Mouse (Mus musculus): ENCODE measurements at regions not wholly inside any gene's neighbourhood (a gene's known extent, or its start where the extent isn't known, plus 50 kb on each side); places are given as distances from the start of the nearest gene placed in this dataset.

DNA sequence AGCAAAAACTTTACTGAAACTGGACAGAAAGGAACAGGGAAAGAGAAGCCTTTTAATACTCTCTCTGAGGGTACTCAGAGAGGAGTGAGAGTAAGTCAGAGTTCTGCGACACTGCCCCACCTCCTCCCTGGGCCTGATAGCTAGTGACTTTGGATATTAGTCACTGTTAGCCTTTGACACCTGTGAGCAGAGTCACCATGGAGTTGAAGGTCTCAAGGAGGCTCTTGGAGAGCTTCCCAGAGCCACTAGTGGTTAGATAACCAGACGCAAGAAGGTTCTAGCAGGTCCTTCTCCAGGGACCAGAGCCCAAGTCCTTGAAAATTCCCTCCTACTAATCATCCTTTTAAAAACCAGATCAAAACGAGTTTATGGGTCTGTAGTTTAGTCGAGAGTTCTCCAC is 94.3 kb downstream of the Brms1l start:
- 86% methylated on average over 4 of the region's 4 CpGs for WGBS
- Histone ChIP-seq H3K4me2 (ENCODE audit: low read length) (no peak overlapping the region), H3K4me3 (replicated peaks; ENCODE audit: low read depth, low read length) (no peak overlapping the region), H3K9me3 (ENCODE audit: control insufficient read depth, low read length) (no peaks in the 10 kb centered on the region), H3K27me3 (ENCODE audit: control insufficient read depth, insufficient read depth, low read length) (peaks cover 26% of the 10 kb centered on the region), H3K4me1 (ENCODE audit: control insufficient read depth, insufficient read depth, low read length) (peaks cover 20% of the 10 kb centered on the region), H3K27ac (replicated peaks; ENCODE audit: low read depth, low read length) (no peak overlapping the region), H3K9ac (replicated peaks; ENCODE audit: low read length) (no peak overlapping the region), H3K36me3 (ENCODE audit: control insufficient read depth, insufficient read depth, low read length) (no peaks in the 10 kb centered on the region)
- DNase-seq = no peak
- no peak for ATAC-seq (ENCODE audit: low FRiP score, low TSS enrichment)

DNA sequence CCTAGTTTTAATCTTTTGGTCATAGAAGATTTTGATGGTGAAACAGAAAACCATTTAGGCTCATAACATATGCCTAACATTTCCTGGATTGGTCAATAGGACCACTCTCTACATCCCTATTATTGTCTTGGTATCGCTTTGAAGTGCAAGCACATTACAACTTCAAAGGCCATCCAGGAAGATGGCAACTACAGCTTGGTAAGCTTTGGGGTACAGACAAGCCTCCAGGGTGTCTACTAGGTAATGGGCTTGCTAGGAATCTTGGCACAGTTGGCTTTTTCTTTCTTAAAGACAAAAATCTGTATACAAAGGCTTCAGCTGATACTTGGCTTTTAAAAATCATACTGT is 90.8 kb downstream of the Brms1l start:
- 59% methylated on average over 1 of the region's 1 CpGs for WGBS
- H3K9me3 ChIP-seq (ENCODE audit: control insufficient read depth, low read length) = no peaks in the 10 kb centered on the region
- peaks cover 7% of the 10 kb centered on the region; the same call in 1 of the 2 replicates for H3K27me3 ChIP-seq (ENCODE audit: control insufficient read depth, insufficient read depth, low read length)
- DNase-seq (no peak), ATAC-seq (ENCODE audit: low FRiP score, low TSS enrichment) (no peak)
- H3K4me3 ChIP-seq (replicated peaks; ENCODE audit: low read depth, low read length) = no peak overlapping the region
- H3K36me3 ChIP-seq (ENCODE audit: control insufficient read depth, insufficient read depth, low read length) = no peaks in the 10 kb centered on the region
- peaks cover 16% of the 10 kb centered on the region for H3K4me1 ChIP-seq (ENCODE audit: control insufficient read depth, insufficient read depth, low read length)
- H3K27ac ChIP-seq (replicated peaks; ENCODE audit: low read depth, low read length) = no peak overlapping the region
- H3K4me2 ChIP-seq (ENCODE audit: low read length) = no peak overlapping the region
- no peak overlapping the region for H3K9ac ChIP-seq (replicated peaks; ENCODE audit: low read length)

DNA sequence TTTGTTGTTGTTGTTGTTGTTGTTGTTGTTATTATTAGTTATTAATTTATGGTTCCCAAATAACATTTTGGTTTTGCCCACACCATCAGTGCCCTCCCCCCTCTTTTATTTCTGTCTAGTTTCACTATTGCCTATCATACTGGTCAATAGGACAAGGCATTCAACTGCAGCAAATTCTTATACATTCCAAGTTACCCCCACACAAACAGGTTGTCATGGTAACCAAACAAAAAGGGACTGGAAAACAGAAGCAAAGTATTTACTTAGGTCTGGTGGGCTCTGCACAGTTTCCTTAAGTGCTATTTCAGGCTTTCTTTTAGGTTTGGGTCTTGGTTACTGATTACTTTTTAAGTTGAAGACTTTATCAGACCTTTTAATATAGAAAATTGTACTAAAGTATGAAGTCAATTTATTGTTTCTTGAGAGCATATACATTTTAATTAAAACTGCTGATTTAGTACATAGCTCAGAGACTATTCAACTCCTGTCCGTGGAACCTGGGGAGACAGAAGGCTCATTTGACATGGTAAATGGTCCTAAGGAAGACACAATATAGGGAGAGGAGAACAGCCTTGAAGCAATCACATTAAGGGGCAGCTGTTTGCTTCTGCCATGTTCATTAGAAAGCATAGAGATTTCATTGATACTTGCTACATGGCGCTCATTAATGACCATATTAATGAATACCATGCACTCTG is 90.3 kb downstream of the Brms1l start:
- Histone ChIP-seq H3K4me3 (replicated peaks; ENCODE audit: low read depth, low read length) (no peak overlapping the region), H3K27ac (replicated peaks; ENCODE audit: low read depth, low read length) (no peak overlapping the region), H3K9ac (replicated peaks; ENCODE audit: low read length) (no peak overlapping the region), H3K36me3 (ENCODE audit: control insufficient read depth, insufficient read depth, low read length) (no peaks in the 10 kb centered on the region), H3K4me1 (ENCODE audit: control insufficient read depth, insufficient read depth, low read length) (peaks cover 16% of the 10 kb centered on the region), H3K27me3 (ENCODE audit: control insufficient read depth, insufficient read depth, low read length) (peaks cover 2% of the 10 kb centered on the region; the same call in 1 of the 2 replicates), H3K9me3 (ENCODE audit: control insufficient read depth, low read length) (no peaks in the 10 kb centered on the region), H3K4me2 (ENCODE audit: low read length) (no peak overlapping the region)
- DNase-seq (peak; percentile 68), ATAC-seq (ENCODE audit: low FRiP score, low TSS enrichment) (peak; percentile 27; the same call in 1 of the 2 replicates)
- WGBS = 33% methylated on average over 2 of the region's 2 CpGs
